Mouse (Mus musculus) limb, embryonic 14.5 days (tissue): ENCODE data around the gene Dazl. TPM values are rescaled to one million over a fixed set of nuclear protein-coding genes. Genes with fewer than 3 reads are reported as not detected.

ENCODE experiments used
- ATAC-seq: fragments of 200-750 bp; cut with Nextera tagmentation; 2 replicates; pipeline ENCODE4 v1.8.0; 2017; ENCODE audit warnings: low read depth, moderate number of reproducible peaks, moderate TSS enrichment; ENCODE audit not compliant: low FRiP score
- DNase-seq: peaks from one replicate; pipeline ENCODE4 v3.0.0-alpha.2; 2015; ENCODE audit warnings: low spot score
- H3K27ac ChIP-seq: fragments of 300-500 bp; sonication (generic); replicated peaks from 2 replicates; pipeline ENCODE4 v1.5.1; 2014; ENCODE audit warnings: low read depth, mild to moderate bottlenecking, low read length, moderate library complexity, mixed read lengths
- H3K27me3 ChIP-seq: fragments of 300-500 bp; sonication (generic); 2 replicates; pipeline ENCODE4 v1.6.1; 2014; ENCODE audit warnings: low read length, mixed read lengths; ENCODE audit not compliant: control insufficient read depth, insufficient read depth
- H3K36me3 ChIP-seq: fragments of 300-500 bp; sonication (generic); 2 replicates; pipeline ENCODE4 v1.6.1; 2014; ENCODE audit warnings: mild to moderate bottlenecking, low read length, moderate library complexity, mixed read lengths; ENCODE audit not compliant: control insufficient read depth, insufficient read depth
- H3K4me1 ChIP-seq: fragments of 300-500 bp; sonication (generic); 2 replicates; pipeline ENCODE4 v1.6.1; 2014; ENCODE audit warnings: antibody characterized with exemption, low read length, mixed read lengths; ENCODE audit not compliant: control insufficient read depth, insufficient read depth
- H3K4me2 ChIP-seq: fragments of 300-500 bp; sonication (generic); replicated peaks from 2 replicates; pipeline ENCODE4 v1.6.1; 2014; ENCODE audit warnings: low read depth, mild to moderate bottlenecking, low read length, moderate library complexity; ENCODE audit not compliant: severe bottlenecking
- H3K4me3 ChIP-seq: fragments of 300-500 bp; sonication (generic); replicated peaks from 2 replicates; pipeline ENCODE4 v1.5.1; 2014; ENCODE audit warnings: low read length
- H3K9ac ChIP-seq: fragments of 300-500 bp; sonication (generic); 2 replicates; pipeline ENCODE4 v1.6.1; 2014; ENCODE audit warnings: mild to moderate bottlenecking, low read depth, low read length, moderate library complexity; ENCODE audit not compliant: severe bottlenecking
- H3K9me3 ChIP-seq: fragments of 300-500 bp; sonication (generic); 2 replicates; pipeline ENCODE4 v1.6.1; 2016; ENCODE audit warnings: low read length; ENCODE audit not compliant: control insufficient read depth
- POLR2A ChIP-seq: fragments of 200-500 bp; IDR thresholded peaks from 2 replicates; pipeline ENCODE4 v1.8.0; 2012; ENCODE audit warnings: inconsistent platforms, mild to moderate bottlenecking, moderate library complexity, borderline replicate concordance; ENCODE audit not compliant: insufficient read depth, insufficient read length; ENCODE audit errors: extremely low read depth
- WGBS: fragments of 180-500 bp; shearing (Covaris S2); extraction: QIAGEN DNeasy Blood & Tissue Kit; methylation state at CpG from one replicate; pipeline ENCODE4 v1.1.7; 2014; 5-methylcytosine and 5-hydroxymethylcytosine counted together
- polyA plus RNA-seq, 2 experiments: library from polyadenylated mRNA; depleted of rRNA in 1 of 2; stranded (reverse) in 1 of 2; unstranded in 1 of 2; fragments of >200 nt; fragmentation: Nextera tagmentation in 1 of 2; extraction: Ambion mirVana in 1 of 2; gene quantifications; 2 replicates each; pipeline versions ENCODE4 v1.2.1 to v1.2.3; 2012 to 2014

The Dazl gene
- polyA plus RNA-seq, 2 experiments, result 0.09 to 0.32 TPM

GRCm38 (mm10) chr17:50316216-50317150 lies 23.0 kb upstream of the Dazl start:
- Histone ChIP-seq H3K9ac (no peak overlapping the region), H3K4me1 (no peaks in the 10 kb centered on the region), H3K36me3 (no peaks in the 10 kb centered on the region), H3K4me3 (no peak overlapping the region), H3K27ac (no peak overlapping the region), H3K9me3 (no peaks in the 10 kb centered on the region), H3K4me2 (no peak overlapping the region), H3K27me3 (no peaks in the 10 kb centered on the region)
- TF ChIP-seq POLR2A, result no peak
- WGBS, result 81% methylated on average over 11 of the region's 11 CpGs
- DNase-seq (no peak), ATAC-seq (no peak)

DNA sequence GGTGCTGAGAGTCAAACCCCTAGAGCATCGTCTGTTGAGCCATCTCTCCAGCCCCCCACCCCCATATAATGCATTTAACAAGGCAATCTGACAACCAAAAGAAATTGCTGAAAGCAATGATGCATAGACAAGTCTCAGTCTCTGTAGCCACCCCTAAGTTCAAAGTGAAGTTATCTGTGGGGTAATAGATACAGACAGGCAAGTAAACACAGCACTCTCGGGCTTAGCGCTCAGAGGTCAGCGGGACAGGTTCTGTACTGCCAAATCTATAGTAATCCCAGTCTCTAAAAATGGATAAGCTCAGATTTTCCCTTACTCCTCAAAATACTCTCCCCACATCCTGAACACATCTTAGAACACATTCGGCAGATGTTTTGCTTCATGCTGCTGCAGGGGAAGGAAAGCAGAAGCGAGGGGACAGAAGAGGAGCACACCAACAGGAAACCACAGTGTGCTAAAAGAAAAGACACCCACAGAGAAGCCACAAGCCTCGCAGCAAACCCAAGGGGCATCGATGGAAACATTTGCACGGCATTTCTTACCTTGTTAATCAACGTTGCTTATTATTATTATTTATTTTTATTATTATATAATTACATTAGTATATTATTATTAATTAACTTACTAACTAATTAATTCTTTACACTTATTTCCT lies 16.8 kb upstream of the Dazl start:
- 71% methylated on average over 10 of the region's 10 CpGs for whole genome bisulfite sequencing
- no peak for TF ChIP-seq POLR2A
- Histone ChIP-seq H3K4me1 (no peaks in the 10 kb centered on the region), H3K9ac (no peak overlapping the region), H3K4me3 (no peak overlapping the region), H3K27me3 (no peaks in the 10 kb centered on the region), H3K36me3 (no peaks in the 10 kb centered on the region), H3K4me2 (no peak overlapping the region), H3K27ac (no peak overlapping the region), H3K9me3 (no peaks in the 10 kb centered on the region)
- ATAC-seq (no peak), DNase-seq (no peak)

GRCm38 (mm10) chr17:50309512-50310072 lies 16.2 kb upstream of the Dazl start:
- no peak for TF ChIP-seq POLR2A
- H3K4me1 ChIP-seq, result no peaks in the 10 kb centered on the region
- H3K4me2 ChIP-seq, result no peak overlapping the region
- ATAC-seq (no peak), DNase-seq (no peak)
- no peak overlapping the region for H3K9ac ChIP-seq
- H3K9me3 ChIP-seq, result no peaks in the 10 kb centered on the region
- H3K27ac ChIP-seq, result no peak overlapping the region
- WGBS, result 60% methylated on average over 5 of the region's 5 CpGs
- H3K27me3 ChIP-seq, result no peaks in the 10 kb centered on the region
- H3K4me3 ChIP-seq, result no peak overlapping the region
- no peaks in the 10 kb centered on the region for H3K36me3 ChIP-seq

DNA sequence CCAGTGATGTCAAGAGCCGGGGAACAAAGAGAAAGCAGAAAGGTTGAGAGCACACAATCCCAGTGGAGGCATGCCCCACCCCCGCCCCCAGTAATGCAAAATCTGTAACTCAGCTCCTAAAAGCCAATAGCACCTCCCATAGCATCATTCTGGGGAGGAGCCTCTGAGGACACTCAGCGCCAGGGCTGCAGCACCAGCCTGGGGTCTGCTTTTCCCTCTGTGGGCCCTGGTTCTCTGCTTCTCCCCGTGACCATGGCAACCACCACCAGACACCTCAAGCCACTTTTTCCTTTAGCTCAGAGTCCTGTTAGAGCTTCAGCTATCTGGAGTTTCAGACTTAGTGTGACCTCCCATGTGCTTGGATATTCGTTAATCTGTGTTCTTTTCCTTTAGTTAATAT lies 15.4 kb upstream of the Dazl start:
- Histone ChIP-seq H3K27ac (no peak overlapping the region), H3K4me2 (no peak overlapping the region), H3K9ac (no peak overlapping the region), H3K36me3 (no peaks in the 10 kb centered on the region), H3K4me1 (no peaks in the 10 kb centered on the region), H3K9me3 (no peaks in the 10 kb centered on the region), H3K27me3 (no peaks in the 10 kb centered on the region), H3K4me3 (no peak overlapping the region)
- no peak for ATAC-seq
- no peak for TF ChIP-seq POLR2A
- WGBS, result 62% methylated on average over 5 of the region's 5 CpGs
- no peak for DNase-seq

- H3K9ac ChIP-seq, result no peak overlapping the region
- H3K27me3 ChIP-seq, result no peaks in the 10 kb centered on the region
- WGBS, result 88% methylated on average over 10 of the region's 10 CpGs
- no peak overlapping the region for H3K27ac ChIP-seq
- no peak for DNase-seq
- no peak for TF ChIP-seq POLR2A
- H3K9me3 ChIP-seq, result no peaks in the 10 kb centered on the region
- H3K4me2 ChIP-seq, result no peak overlapping the region
- no peak for ATAC-seq
- H3K4me1 ChIP-seq, result no peaks in the 10 kb centered on the region
- H3K4me3 ChIP-seq, result no peak overlapping the region
- H3K36me3 ChIP-seq, result no peaks in the 10 kb centered on the region
These were observed 14.7 kb upstream of the Dazl start for GRCm38 (mm10) chr17:50308059-50308647.
